Mouse (Mus musculus) left cerebral cortex, postnatal 14 days (tissue): ENCODE data around the gene Gm10260. TPM values are rescaled to one million over a fixed set of nuclear protein-coding genes. Genes with fewer than 3 reads are reported as not detected.

Source experiments
- DNase-seq, 2 experiments: peaks; one replicate each; pipeline ENCODE4 v3.0.0; 2021 to 2022; ENCODE audit warnings: low spot score in 2 of 2, mixed read lengths in 1 of 2
- intact Hi-C: fragments of 180-260 bp; cut with DNase I; formaldehyde crosslinking; loops from one replicate; pipeline ENCODE4 v1.15.1; 2025
- total RNA-seq, 2 experiments: library from RNA; stranded (reverse); gene quantifications; 2 replicates each; pipeline ENCODE4 v1.2.3; 2021

Gm10260 gene
- total RNA-seq, 2 experiments from 2014 or later: 86.2 to 87.9 TPM

GRCm38 (mm10) chr13:97724551-97724950 lies 35.9 kb downstream of the Gm10260 start:
- intact Hi-C loops: no loop called here
- DNase-seq: no peak

GRCm38 (mm10) chr13:97712506-97713275 lies 47.7 kb downstream of the Gm10260 start:
- intact Hi-C loops: no loop called here
- no peak for DNase-seq

DNA sequence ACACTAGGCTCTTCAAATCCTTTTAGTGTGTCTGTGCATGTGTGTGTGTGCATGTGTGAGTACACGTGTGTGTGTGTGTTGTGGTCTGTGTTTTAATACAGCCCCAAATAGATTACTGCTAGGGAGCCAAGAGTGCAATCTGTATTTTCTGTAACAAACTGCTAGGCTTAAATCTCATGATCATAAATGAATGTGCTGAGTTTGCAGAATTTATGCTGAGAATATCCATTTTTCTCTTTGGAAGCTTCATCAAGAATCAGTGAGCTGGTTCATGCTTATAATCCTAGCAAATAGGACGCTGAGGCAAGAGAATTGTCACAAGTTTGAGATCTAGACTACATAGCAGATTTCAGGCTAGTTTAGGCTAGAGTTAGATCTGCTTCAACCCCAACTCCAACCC lies 48.9 kb downstream of the Gm10260 start:
- intact Hi-C loops: no loop called here
- DNase-seq: no peak
